8 mouse cellular contexts compared by ENCODE assay signal in genomic region chr3:52104636-52105151, GRCm38 (mm10). TPM values are rescaled to one million over a fixed set of nuclear protein-coding genes. Genes with fewer than 3 reads are reported as not detected.
DNase-seq lines count a peak whose midpoint lies in the region; ATAC-seq and TF ChIP-seq lines count a peak whose summit lies in the region.

TSS of gene Maml3 (minus strand) at chr3:52105076.

- DNase-seq in c-Kit-positive CD71-positive TER-119-negative erythroid progenitor cells, embryonic 14.5 days (ENCODE audit: low read depth) = peak; percentile 87
- DNase-seq in forebrain, embryonic 11.5 days (ENCODE audit: low spot score) = peak; percentile 98
- DNase-seq in kidney, postnatal 25 days = peak; percentile 90 to 97
- DNase-seq in neural tube, embryonic 11.5 days (ENCODE audit: low spot score) = peak; percentile 96

- TF ChIP-seq CTCF in E14TG2a.4 (conservative IDR thresholded peaks at IDR 0.05; ENCODE audit: low read length) = no peak

- peak; percentile 58 for ATAC-seq in forebrain, embryonic 11.5 days (replicated peaks; ENCODE audit: low FRiP score)
- peak; percentile 10; the same call in 1 of the 2 replicates for ATAC-seq in heart, embryonic 16.5 days (replicated peaks; ENCODE audit: extremely low read depth, insufficient read depth, low FRiP score)
- ATAC-seq in liver, embryonic 15.5 days (ENCODE audit: insufficient read depth) = peak; percentile 45
- peak; percentile 46; the same call in 1 of the 2 replicates for ATAC-seq in neural tube, embryonic 11.5 days (ENCODE audit: insufficient read depth, low FRiP score, low TSS enrichment)
- peak; percentile 52 for ATAC-seq in stomach, embryonic 16.5 days (ENCODE audit: insufficient read depth, low FRiP score)

- WGBS in forebrain, embryonic 11.5 days = under 1% methylated on average over 41 of the region's 49 CpGs
- under 1% methylated on average over 27 of the region's 49 CpGs for WGBS in heart, embryonic 16.5 days
- WGBS in liver, embryonic 15.5 days (ENCODE audit: insufficient replicate concordance) = under 1% methylated on average over 48 of the region's 49 CpGs
- WGBS in neural tube, embryonic 11.5 days = 0% methylated on average over 40 of the region's 49 CpGs
- WGBS in stomach, embryonic 16.5 days = under 1% methylated on average over 45 of the region's 49 CpGs

- H3K4me3 ChIP-seq in E14TG2a.4 (replicated peaks; ENCODE audit: low read length) = peak within 1 kb of the TSS; percentile 93
- peak within 1 kb of the TSS; percentile 84 for H3K4me3 ChIP-seq in forebrain, embryonic 11.5 days (ENCODE audit: low read depth, low read length)
- peak within 1 kb of the TSS; percentile 77 for H3K4me3 ChIP-seq in heart, embryonic 16.5 days (ENCODE audit: low read length)
- peak within 1 kb of the TSS; percentile 68 for H3K4me3 ChIP-seq in liver, embryonic 15.5 days (replicated peaks)
- peak within 1 kb of the TSS; percentile 79 for H3K4me3 ChIP-seq in neural tube, embryonic 11.5 days (ENCODE audit: low read depth, low read length)
- H3K4me3 ChIP-seq in stomach, embryonic 16.5 days (replicated peaks; ENCODE audit: low read length) = peak within 1 kb of the TSS; percentile 83

- peak within 1 kb of the TSS; percentile 87 for H3K4me2 ChIP-seq in forebrain, embryonic 11.5 days (ENCODE audit: low read depth, low read length, severe bottlenecking)
- peak within 1 kb of the TSS; percentile 79 for H3K4me2 ChIP-seq in heart, embryonic 16.5 days (ENCODE audit: low read depth, low read length)
- H3K4me2 ChIP-seq in liver, embryonic 15.5 days = peak within 1 kb of the TSS; percentile 94
- H3K4me2 ChIP-seq in neural tube, embryonic 11.5 days (ENCODE audit: low read depth) = peak within 1 kb of the TSS; percentile 82
- H3K4me2 ChIP-seq in stomach, embryonic 16.5 days (ENCODE audit: low read depth, low read length) = peak within 1 kb of the TSS; percentile 82

- peak within 1 kb of the TSS; percentile 99 for H3K27ac ChIP-seq in forebrain, embryonic 11.5 days (ENCODE audit: low read depth, low read length)
- H3K27ac ChIP-seq in heart, embryonic 16.5 days (ENCODE audit: low read length) = peak within 1 kb of the TSS; percentile 99
- peak within 1 kb of the TSS; percentile 90 for H3K27ac ChIP-seq in liver, embryonic 15.5 days (replicated peaks)
- H3K27ac ChIP-seq in neural tube, embryonic 11.5 days (ENCODE audit: low read depth, low read length) = peak within 1 kb of the TSS; percentile 98
- H3K27ac ChIP-seq in stomach, embryonic 16.5 days (ENCODE audit: low read length) = peak within 1 kb of the TSS; percentile 98

- peaks cover 65% of the 10 kb centered on the region for H3K27me3 ChIP-seq in E14TG2a.4 (ENCODE audit: insufficient read depth, low read length)
- no peaks in the 10 kb centered on the region for H3K27me3 ChIP-seq in forebrain, embryonic 11.5 days (ENCODE audit: control insufficient read depth, insufficient read depth, low read length)
- H3K27me3 ChIP-seq in heart, embryonic 16.5 days (ENCODE audit: control insufficient read depth, insufficient read depth, low read length) = no peaks in the 10 kb centered on the region
- H3K27me3 ChIP-seq in liver, embryonic 15.5 days = 0 out of 2 replicates have a peak, but pooled peaks cover 11% of the 10 kb centered on the region
- no peaks in the 10 kb centered on the region for H3K27me3 ChIP-seq in neural tube, embryonic 11.5 days (ENCODE audit: control insufficient read depth, insufficient read depth, low read length)
- H3K27me3 ChIP-seq in stomach, embryonic 16.5 days (ENCODE audit: control insufficient read depth, insufficient read depth, low read length) = no peaks in the 10 kb centered on the region

- no peaks in the 10 kb centered on the region for H3K36me3 ChIP-seq in E14TG2a.4 (ENCODE audit: insufficient read depth, low read length)
- H3K36me3 ChIP-seq in forebrain, embryonic 11.5 days (ENCODE audit: control insufficient read depth, insufficient read depth, low read length) = no peaks in the 10 kb centered on the region
- no peaks in the 10 kb centered on the region for H3K36me3 ChIP-seq in heart, embryonic 16.5 days (ENCODE audit: control insufficient read depth, insufficient read depth)
- H3K36me3 ChIP-seq in liver, embryonic 15.5 days (replicated peaks) = no peaks in the 10 kb centered on the region
- no peaks in the 10 kb centered on the region for H3K36me3 ChIP-seq in neural tube, embryonic 11.5 days (ENCODE audit: control insufficient read depth, insufficient read depth, low read length)
- no peaks in the 10 kb centered on the region for H3K36me3 ChIP-seq in stomach, embryonic 16.5 days (ENCODE audit: control insufficient read depth, insufficient read depth, low read length)

- peaks cover 8% of the 10 kb centered on the region for H3K9me3 ChIP-seq in E14TG2a.4 (ENCODE audit: low read length)
- no peaks in the 10 kb centered on the region for H3K9me3 ChIP-seq in forebrain, embryonic 11.5 days (ENCODE audit: control insufficient read depth, low read length)
- H3K9me3 ChIP-seq in heart, embryonic 16.5 days (replicated peaks; ENCODE audit: control insufficient read depth, low read length) = no peaks in the 10 kb centered on the region
- H3K9me3 ChIP-seq in liver, embryonic 15.5 days (replicated peaks) = no peaks in the 10 kb centered on the region
- no peaks in the 10 kb centered on the region for H3K9me3 ChIP-seq in neural tube, embryonic 11.5 days (ENCODE audit: control insufficient read depth, low read length)
- no peaks in the 10 kb centered on the region for H3K9me3 ChIP-seq in stomach, embryonic 16.5 days (replicated peaks; ENCODE audit: control insufficient read depth, low read length)

- peaks cover 19% of the 10 kb centered on the region; the same call in 1 of the 2 replicates for H3K4me1 ChIP-seq in E14TG2a.4 (replicated peaks; ENCODE audit: low read depth, low read length)
- H3K4me1 ChIP-seq in forebrain, embryonic 11.5 days (replicated peaks; ENCODE audit: control insufficient read depth, insufficient read depth, low read length) = no peaks in the 10 kb centered on the region; the same call in 1 of the 2 replicates
- peaks cover 6% of the 10 kb centered on the region for H3K4me1 ChIP-seq in heart, embryonic 16.5 days (ENCODE audit: control insufficient read depth, insufficient read depth, low read length)
- H3K4me1 ChIP-seq in liver, embryonic 15.5 days (replicated peaks) = peaks cover 37% of the 10 kb centered on the region
- no peaks in the 10 kb centered on the region; the same call in 1 of the 2 replicates for H3K4me1 ChIP-seq in neural tube, embryonic 11.5 days (ENCODE audit: control insufficient read depth, insufficient read depth, low read length)
- H3K4me1 ChIP-seq in stomach, embryonic 16.5 days (ENCODE audit: control insufficient read depth, insufficient read depth, low read length) = peaks cover 3% of the 10 kb centered on the region

- H3K9ac ChIP-seq in forebrain, embryonic 11.5 days (ENCODE audit: low read length) = peak within 1 kb of the TSS; percentile 97
- peak within 1 kb of the TSS; percentile 90 for H3K9ac ChIP-seq in heart, embryonic 16.5 days (ENCODE audit: low read length)
- H3K9ac ChIP-seq in liver, embryonic 15.5 days = peak within 1 kb of the TSS; percentile 61
- H3K9ac ChIP-seq in neural tube, embryonic 11.5 days (ENCODE audit: low read length) = peak within 1 kb of the TSS; percentile 96
- H3K9ac ChIP-seq in stomach, embryonic 16.5 days (ENCODE audit: low read length) = peak within 1 kb of the TSS; percentile 90

RNA-seq across cellular contexts. Expression of gene Maml3, which starts in this region (rescaled TPM):
- polyA plus RNA-seq in forebrain, embryonic 11.5 days (2014; fragmentation: Nextera tagmentation; extraction: Ambion mirVana) = 7.0 and 7.5 TPM in 2 replicates
- 2.6 and 3.1 TPM in 2 replicates for polyA plus RNA-seq in heart, embryonic 16.5 days (2015; fragmentation: Nextera tagmentation; extraction: Ambion mirVana)
- 0.73 and 0.96 TPM in 2 replicates for polyA plus RNA-seq in liver, embryonic 15.5 days (2015; fragmentation: Nextera tagmentation; extraction: Ambion mirVana)
- 7.8 and 8.1 TPM in 2 replicates for polyA plus RNA-seq in neural tube, embryonic 11.5 days (2014; fragmentation: Nextera tagmentation; extraction: Ambion mirVana)
- polyA plus RNA-seq in stomach, embryonic 16.5 days (2015; fragmentation: Nextera tagmentation; extraction: Ambion mirVana) = 4.7 and 5.0 TPM in 2 replicates

Comparison
In these comparisons a context has a peak if more than half of its experiments do, and no peak if none do; other contexts are left out.
1. Peak in every context shown above with its lines: DNase-seq, ATAC-seq, H3K4me3 ChIP-seq and H3K27ac ChIP-seq.
2. Peak in ATAC-seq, H3K4me3 ChIP-seq, H3K27ac ChIP-seq, H3K9ac ChIP-seq and H3K4me2 ChIP-seq in liver, embryonic 15.5 days; RNA of the gene not detected or under 1 TPM.